Mouse (Mus musculus) cortical plate, adult 2 months (tissue): ENCODE data around the gene Col12a1.

ENCODE experiments used
- CTCF ChIP-seq: fragments of 200-500 bp; IDR thresholded peaks from 2 replicates; pipeline ENCODE4 v1.5.1; 2011; ENCODE audit warnings: mild to moderate bottlenecking, control low read depth, low read length; ENCODE audit not compliant: insufficient read depth; ENCODE audit errors: extremely low read depth
- POLR2A ChIP-seq: fragments of 200-500 bp; IDR thresholded peaks from 2 replicates; pipeline ENCODE4 v1.6.1; 2011; ENCODE audit warnings: mild to moderate bottlenecking, low read length, control low read depth; ENCODE audit not compliant: insufficient read depth; ENCODE audit errors: extremely low read depth

DNA sequence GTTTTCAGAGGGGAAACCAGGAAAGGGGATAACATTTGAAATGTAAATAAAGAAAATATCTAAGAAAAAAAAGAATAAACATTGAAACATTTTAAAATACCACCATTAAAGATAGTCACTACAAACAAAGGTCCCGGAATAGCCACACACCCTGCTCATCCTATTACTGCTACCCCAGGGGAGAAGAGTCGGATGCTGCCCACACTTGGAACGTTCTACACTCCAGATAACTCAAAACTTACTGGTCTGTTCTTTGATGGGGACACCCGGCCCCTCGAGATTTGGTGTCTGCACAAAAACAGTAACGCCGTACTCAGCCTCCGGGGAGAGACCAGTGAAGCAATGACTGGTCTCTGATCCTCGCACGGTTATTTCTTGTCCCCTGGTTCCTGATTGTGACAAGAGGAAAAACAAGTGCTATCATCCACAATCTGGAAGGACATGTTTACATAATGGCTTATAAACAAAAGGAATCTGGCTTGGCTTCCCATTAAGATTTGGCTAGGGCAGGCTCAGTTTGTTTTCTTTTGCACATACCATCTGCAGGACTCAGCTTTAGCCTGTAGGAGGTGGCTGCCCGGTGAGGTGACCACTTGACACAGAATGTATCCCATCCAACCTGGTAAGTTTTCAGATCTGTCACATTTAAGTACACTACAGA is 79.1 kb downstream of the Col12a1 start:
- TF ChIP-seq CTCF, result no peak
- no peak for TF ChIP-seq POLR2A
